Mouse (Mus musculus) left cerebral cortex, postnatal 36 days (tissue): ENCODE measurements around the gene Irf8. TPM values are rescaled to one million over a fixed set of nuclear protein-coding genes. Genes with fewer than 3 reads are reported as not detected.

Experiments used
- DNase-seq, 2 experiments: peaks; one replicate each; pipeline ENCODE4 v3.0.0; 2021 to 2022; ENCODE audit warnings: low spot score in 2 of 2, mixed read lengths in 1 of 2
- intact Hi-C: fragments of 180-260 bp; cut with DNase I; formaldehyde crosslinking; loops from one replicate; pipeline ENCODE4 v1.15.1; 2025
- total RNA-seq, 2 experiments: library from RNA; stranded (reverse); gene quantifications; 2 replicates each; pipeline ENCODE4 v1.2.3; 2021

Gene Irf8
- total RNA-seq, 2 experiments from 2014 or later, result 5.2 to 5.5 TPM

DNA sequence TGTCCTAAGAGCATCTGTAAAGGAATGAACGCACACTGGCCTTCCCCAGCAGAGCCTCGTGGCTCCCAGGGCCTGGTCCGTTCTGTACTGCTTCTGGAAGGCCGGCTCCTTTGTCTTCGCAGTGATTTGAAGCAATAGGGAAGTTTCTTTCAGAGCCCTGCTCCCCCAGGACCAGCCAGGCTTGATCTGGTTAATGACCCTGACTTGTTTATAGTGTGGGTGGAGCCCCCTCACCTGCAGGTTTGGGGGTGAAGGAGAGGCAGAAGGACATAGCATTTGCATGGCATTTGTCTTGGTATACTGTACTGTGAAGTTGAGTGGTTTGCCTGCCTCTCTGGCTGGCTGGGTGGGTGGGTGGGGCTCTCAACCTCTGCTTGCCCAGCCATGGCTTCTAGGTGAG is 8.3 kb downstream of the Irf8 start:
- no peak for DNase-seq
- intact Hi-C loops, result no loop called here

- DNase-seq, result no peak
- intact Hi-C loops, result no loop called here
Observed at GRCm38 (mm10) chr8:120745226-120745625, 9.1 kb downstream of the Irf8 start.

DNA sequence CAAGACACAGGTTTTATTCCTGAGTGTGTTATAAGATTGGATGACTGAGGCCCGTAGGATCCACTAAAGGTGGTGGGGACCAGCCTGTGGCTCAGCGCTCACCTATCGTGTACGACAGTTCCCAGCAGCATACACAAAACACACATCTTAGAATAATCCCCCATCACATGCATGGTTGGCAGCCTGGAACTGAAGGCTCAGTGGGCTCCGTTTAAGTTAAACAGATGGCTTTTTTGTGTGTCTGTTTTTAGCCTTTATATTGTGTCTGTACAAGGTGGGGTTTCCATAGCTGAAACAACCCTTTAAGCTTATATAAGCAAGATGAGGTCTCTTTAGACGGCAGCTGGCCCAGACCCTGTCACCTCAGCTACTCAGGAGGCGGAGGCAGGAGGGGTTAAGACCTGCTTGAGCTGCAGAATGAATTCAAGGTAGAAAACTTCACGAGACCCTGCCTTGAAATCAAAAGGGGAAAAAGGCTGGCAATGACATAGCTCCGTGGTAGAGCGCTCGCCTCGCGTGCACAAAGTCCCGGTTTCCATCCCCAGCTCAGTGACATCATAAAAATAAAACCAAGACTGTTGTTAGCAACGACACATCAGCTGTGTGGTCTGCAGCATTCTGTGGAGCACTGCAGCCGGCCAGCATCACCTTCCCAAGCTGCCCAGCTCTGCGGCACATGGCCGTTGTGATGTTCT is 10.0 kb downstream of the Irf8 start:
- intact Hi-C loops, result no loop called here
- no peak for DNase-seq

GRCm38 (mm10) chr8:120747286-120747685 is 11.1 kb downstream of the Irf8 start:
- no peak for DNase-seq
- intact Hi-C loops, result no loop called here

DNA sequence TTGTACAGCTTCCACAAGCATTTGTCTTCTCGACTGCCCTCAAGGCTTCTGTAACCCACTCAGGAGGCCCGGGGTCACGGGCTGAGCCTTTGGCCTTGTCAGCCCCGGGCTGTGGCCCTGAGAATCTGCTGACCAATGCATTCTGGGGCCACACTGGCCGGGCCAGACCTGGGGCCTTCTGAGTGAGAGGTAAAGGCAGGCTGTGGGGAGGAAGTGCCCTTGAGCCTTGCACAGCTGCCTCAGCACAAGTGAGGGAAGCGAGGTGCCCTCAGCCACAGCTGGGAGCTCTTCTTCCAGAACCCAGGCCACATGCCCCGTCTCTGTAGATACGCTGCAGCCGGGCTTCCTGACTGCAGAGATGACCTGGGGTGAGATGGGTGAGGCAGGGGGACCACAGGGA is 14.5 kb downstream of the Irf8 start:
- intact Hi-C loops, result no loop called here

DNA sequence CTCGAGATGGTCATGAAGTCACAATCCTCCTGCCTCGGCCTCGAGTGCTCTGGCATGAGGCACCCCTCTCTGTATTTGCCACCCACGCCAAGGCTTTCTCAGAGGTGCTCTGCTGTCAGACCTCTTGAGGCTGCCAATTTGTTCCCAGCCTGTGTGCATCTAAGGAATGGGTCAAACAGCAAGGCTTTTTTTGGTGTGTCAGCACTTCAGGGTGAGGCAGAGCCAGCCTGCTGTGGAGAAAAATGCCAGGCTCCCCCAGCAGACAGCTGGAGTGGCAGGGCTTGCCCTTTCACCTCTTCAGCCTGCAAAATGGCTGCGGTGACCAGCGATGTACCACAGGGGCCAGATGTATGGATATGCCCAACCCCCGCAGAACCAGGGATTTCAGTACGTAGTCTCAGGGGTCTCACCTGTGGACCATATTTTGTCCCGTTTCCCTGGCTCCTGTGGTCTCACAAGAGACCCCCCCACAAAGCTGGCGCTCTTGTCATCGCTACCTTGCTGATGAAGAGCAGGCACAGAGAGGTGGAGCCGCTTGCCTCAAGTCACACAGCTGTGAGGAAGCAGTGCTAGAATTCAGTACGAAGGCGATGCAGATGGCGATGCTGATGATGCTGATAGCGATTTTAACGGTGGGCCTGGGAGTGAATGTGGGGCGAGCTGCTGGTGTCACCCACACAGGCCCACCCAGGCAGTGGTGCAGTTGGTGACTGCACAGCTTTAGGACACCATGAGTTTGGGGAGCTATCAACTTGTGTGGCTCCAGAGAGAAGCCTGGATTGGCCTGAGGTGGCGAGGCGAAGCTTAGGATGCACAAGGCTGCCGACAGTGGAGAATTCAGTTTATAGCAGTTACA is 15.3 kb downstream of the Irf8 start:
- intact Hi-C loops, result no loop called here
- DNase-seq, result no peak

More for the DNA sequence above, 14.5 kb downstream of the Irf8 start:
- DNase-seq, result no peak

DNA sequence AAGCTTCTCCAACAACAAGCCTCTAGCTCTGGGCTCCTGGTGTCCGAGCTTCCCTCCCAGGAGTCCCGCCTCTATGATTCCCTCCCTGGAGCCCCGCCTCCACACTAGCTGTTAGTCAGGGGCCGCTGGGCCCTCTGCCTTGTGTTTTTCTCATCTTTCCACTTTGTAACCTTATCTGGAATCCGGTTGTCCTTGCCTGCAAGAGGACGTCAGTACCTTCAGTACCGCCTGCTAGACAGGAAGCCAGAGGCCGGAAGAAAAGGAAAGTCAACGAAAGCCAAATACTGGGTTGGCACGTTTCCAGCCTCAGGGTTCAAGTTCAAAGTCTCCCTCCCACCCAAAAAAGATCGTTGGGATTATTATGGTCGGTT is 15.9 kb downstream of the Irf8 start:
- DNase-seq, result no peak
- intact Hi-C loops, result no loop called here

GRCm38 (mm10) chr8:120753476-120753875 is 17.3 kb downstream of the Irf8 start:
- intact Hi-C loops, result no loop called here
- no peak for DNase-seq

- intact Hi-C loops, result no loop called here
- DNase-seq, result no peak
Observed at GRCm38 (mm10) chr8:120755306-120756297, 19.4 kb downstream of the Irf8 start.

DNA sequence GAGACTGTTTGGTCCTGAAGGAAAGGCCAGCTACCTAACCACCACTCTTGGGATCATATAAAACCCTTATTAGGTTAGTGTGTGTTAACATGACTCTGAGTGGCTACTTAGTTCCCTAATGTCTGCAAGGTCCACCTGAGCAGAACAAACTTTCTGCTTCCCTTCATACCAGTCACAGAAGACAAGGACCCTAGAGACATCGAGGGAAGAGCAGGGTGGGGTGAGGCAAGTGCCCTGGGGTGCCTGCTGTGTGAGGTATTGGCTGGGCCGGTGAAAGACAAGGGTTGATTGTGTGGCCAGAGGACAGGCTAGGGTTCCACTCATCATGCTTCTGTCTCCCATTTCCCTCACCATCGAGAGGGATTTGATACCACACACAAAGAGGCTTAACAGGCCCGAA is 21.8 kb downstream of the Irf8 start:
- DNase-seq, result no peak
- intact Hi-C loops, result no loop called here

DNA sequence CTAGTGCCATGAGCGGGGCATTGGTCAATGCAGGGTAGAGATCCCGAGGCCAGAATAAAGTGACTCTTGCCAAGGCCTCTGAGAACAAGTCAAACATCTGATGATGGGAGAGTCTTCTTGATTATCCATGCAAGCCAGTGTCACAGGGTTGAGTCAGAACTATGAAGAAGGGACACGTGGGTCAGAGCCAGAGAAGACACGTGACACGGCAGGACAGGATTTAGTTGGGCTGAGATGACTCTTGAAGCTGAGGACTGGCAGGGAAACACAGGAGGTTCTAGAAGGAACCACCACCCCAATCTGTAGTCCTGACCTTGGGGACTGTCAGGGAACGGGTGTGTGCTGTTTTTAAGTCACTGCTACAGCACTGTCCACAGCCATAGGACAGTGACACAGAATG is 23.7 kb downstream of the Irf8 start:
- no peak for DNase-seq
- intact Hi-C loops, result no loop called here

GRCm38 (mm10) chr8:120760341-120761215 is 24.4 kb downstream of the Irf8 start:
- intact Hi-C loops, result no loop called here
- no peak for DNase-seq

DNA sequence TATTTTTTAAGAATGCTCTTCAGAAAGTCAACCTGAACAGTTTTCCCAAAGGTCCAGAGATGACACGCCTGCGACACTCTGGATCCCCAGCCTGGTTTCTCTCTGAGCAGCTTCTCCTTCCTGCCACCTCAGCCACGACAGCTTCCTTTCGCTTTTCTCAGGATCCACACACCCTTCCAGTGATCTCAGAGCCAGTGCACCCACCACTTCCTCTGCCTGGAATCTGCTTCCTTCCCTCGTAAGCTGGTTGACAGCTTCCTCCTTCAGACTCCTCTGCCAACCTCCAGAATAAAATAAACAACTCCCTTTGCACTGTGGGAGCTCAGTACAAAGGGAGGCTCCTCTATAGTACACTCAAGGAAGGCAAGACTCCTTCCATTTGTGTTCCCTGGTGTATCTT is 27.1 kb downstream of the Irf8 start:
- intact Hi-C loops, result no loop called here
- no peak for DNase-seq

DNA sequence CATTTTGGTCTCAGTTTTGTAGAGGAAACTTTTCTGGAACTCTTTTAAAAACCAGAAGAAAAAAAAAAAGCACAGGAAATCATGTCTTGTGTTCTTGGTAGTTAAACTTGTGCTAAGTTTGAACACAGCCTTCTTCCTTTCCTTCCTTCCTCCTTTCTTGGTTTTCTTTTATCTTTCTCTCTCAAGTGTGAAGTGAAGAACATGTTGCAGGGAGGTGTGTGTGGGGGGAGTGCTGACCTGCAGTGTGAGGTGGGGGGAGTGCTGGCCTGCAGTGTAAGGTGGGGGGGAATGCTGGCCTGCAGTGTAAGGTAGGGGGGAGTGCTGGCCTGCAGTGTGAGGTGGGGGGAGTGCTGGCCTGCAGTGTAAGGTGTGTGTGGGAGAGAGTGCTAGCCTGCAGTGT is 28.5 kb downstream of the Irf8 start:
- no peak for DNase-seq
- intact Hi-C loops, result no loop called here

DNA sequence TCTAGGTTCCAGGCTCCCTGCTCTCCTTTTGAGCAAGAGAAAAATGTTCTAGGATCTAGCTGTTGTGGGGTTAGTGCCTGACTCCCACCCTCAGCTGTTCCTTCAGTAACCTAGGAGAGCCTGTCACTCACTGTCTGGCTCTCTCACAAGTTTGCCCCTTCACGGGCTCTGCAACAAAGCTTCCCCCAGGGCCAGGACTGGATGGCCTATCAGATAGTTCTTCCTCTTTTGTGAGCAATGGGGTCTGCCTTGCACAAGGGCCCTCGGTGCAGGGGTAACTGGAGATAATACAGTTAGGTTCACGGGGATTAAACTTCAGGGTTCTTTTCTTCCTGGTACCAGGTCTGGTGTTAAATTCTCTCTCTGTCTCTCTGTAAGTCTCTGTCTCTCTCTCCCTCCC is 30.5 kb downstream of the Irf8 start:
- DNase-seq, result no peak
- intact Hi-C loops, result no loop called here

DNA sequence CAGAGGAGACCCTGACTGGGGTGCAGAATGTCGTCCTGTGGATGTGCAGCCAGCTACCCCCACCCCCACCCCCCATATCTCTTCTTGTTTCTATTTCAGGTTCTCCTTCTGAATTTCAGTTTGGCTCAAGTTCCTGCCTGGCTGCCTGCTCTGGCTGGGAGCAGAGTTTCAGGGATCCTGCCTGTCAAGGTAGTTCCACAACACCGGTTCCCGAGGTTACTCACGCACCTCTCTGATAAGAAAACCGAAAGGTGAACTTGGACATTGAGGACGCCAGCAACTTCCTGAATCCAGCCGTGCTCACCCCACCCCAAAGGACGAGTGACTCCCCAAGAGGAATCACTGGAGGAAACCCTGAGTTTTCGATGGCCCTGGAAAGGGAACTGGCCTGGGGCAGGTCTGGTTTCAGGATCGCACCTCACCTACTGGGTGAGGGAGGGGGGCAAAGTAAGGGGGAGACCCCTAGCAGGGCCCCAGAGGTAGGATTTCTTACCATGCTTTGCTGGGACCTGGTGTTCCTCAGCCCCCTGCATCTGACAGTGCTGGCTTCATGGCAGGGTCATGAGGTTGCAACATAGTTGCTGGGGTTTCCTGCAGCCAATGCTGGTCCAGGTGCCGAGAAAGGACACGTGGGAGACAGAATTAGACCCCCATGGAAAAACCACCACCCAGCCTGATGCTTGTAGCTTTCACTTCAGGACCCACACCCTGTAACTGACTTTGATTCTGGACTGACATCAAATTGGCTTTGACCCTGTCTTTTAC is 32.5 kb downstream of the Irf8 start:
- no peak for DNase-seq
- intact Hi-C loops, result no loop called here

DNA sequence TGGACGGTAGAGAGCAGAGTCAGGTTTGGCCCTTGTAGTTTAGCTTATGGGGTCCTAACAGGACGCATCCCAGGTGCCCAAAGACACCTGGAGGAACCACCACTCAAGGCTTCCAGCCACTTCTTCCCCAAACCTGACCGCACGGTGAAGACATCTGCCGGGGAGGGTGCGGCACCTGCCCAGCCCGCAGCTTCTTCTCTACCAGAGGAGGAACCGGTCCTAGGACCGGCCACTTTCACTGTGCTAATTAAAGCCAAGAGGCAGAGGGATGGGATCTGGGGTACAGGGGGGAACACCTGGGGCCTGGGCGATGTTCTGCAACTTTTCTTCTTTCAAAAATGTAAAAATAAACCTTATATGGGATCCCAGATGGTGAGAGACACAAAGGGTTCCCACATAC is 41.0 kb downstream of the Irf8 start:
- intact Hi-C loops, result no loop called here
- no peak for DNase-seq

- intact Hi-C loops, result no loop called here
- no peak for DNase-seq
Observed at GRCm38 (mm10) chr8:120777732-120778131, 41.6 kb downstream of the Irf8 start.

GRCm38 (mm10) chr8:120779106-120779505 is 42.9 kb downstream of the Irf8 start:
- intact Hi-C loops, result no loop called here

More at GRCm38 (mm10) chr8:120779106-120779505, 42.9 kb downstream of the Irf8 start:
- no peak for DNase-seq
